Mouse (Mus musculus) CD4-positive, CD25-positive, alpha-beta regulatory T cell (primary cell): ENCODE data around the gene Ncaph2. TPM values are rescaled to one million over a fixed set of nuclear protein-coding genes. Genes with fewer than 3 reads are reported as not detected.

Experiments
- polyA plus RNA-seq: library from polyadenylated mRNA; unstranded; fragments of 100-300 nt; shearing (Covaris generic); gene quantifications from one replicate; pipeline ENCODE4 v1.2.1, GENCODE M21; 2017

The Ncaph2 gene
- polyA plus RNA-seq: 177 TPM

GRCm38 (mm10) chr15:89355241-89356187, at the start of gene Ncaph2, which contains the start of gene Lmf2:
Gene Ncaph2, plus strand, starts transcription at chr15:89355719.
Gene Lmf2, minus strand, starts transcription at chr15:89355659.

GRCm38 (mm10) chr15:89315190-89315731, 40.3 kb upstream of the Ncaph2 start, which contains the start of gene Sbf1:
Gene Sbf1, minus strand, starts transcription at chr15:89315311.

GRCm38 (mm10) chr15:89322670-89323522, 32.6 kb upstream of the Ncaph2 start, which contains the start of gene Adm2:
Gene Adm2, plus strand, starts transcription at chr15:89322720.

GRCm38 (mm10) chr15:89334271-89334670, 21.2 kb upstream of the Ncaph2 start, which contains the start of gene Miox:
Gene Miox, plus strand, starts transcription at chr15:89334398.

GRCm38 (mm10) chr15:89373762-89374248, 18.3 kb downstream of the Ncaph2 start, which contains the start of gene Sco2:
Gene Sco2, minus strand, starts transcription at chr15:89373846.

GRCm38 (mm10) chr15:89376957-89377356, 21.4 kb downstream of the Ncaph2 start, which contains the start of gene Tymp:
Gene Tymp, minus strand, starts transcription at chr15:89377039.

GRCm38 (mm10) chr15:89378831-89379401, 23.4 kb downstream of the Ncaph2 start, which contains the start of gene Odf3b:
Gene Odf3b, minus strand, starts transcription at chr15:89379282.

GRCm38 (mm10) chr15:89384617-89385016, 29.1 kb downstream of the Ncaph2 start, which contains the start of gene Klhdc7b:
Gene Klhdc7b, plus strand, starts transcription at chr15:89384917.

GRCm38 (mm10) chr15:89410118-89410517, 54.6 kb downstream of the Ncaph2 start, which contains the start of gene Syce3:
Gene Syce3, minus strand, starts transcription at chr15:89410503.

Other genes starting within 250 kb of the Ncaph2 start
- 26.0 TPM for gene Tubgcp6, start 232.6 kb upstream of the Ncaph2 start, polyA plus RNA-seq
- gene Hdac10, start 227.0 kb upstream of the Ncaph2 start, polyA plus RNA-seq: 79.2 TPM
- 9.8 TPM for gene Mapk12, start 215.0 kb upstream of the Ncaph2 start, polyA plus RNA-seq
- gene Mapk11, start 206.1 kb upstream of the Ncaph2 start, polyA plus RNA-seq: 83.5 TPM
- gene Plxnb2, start 174.9 kb upstream of the Ncaph2 start, polyA plus RNA-seq: 4.8 TPM
- gene Dennd6b, start 159.2 kb upstream of the Ncaph2 start, polyA plus RNA-seq: 49.0 TPM
- 20.3 TPM for gene Ppp6r2, start 144.2 kb upstream of the Ncaph2 start, polyA plus RNA-seq
- gene Sbf1, start 40.4 kb upstream of the Ncaph2 start, polyA plus RNA-seq: 226 TPM
- not detected for gene Adm2, start 33.0 kb upstream of the Ncaph2 start, polyA plus RNA-seq
- gene Miox, start 21.3 kb upstream of the Ncaph2 start, polyA plus RNA-seq: not detected
- gene Lmf2, start 60 bp upstream of the Ncaph2 start, polyA plus RNA-seq: 61.9 TPM
- gene Sco2, start 18.1 kb downstream of the Ncaph2 start, polyA plus RNA-seq: 13.1 TPM
- gene Tymp, start 21.3 kb downstream of the Ncaph2 start, polyA plus RNA-seq: 2.2 TPM
- 1.4 TPM for gene Odf3b, start 23.6 kb downstream of the Ncaph2 start, polyA plus RNA-seq
- gene Klhdc7b, start 29.2 kb downstream of the Ncaph2 start, polyA plus RNA-seq: 0.08 TPM
- gene Syce3, start 54.8 kb downstream of the Ncaph2 start, polyA plus RNA-seq: not detected
- 0.36 TPM for gene Cpt1b, start 70.1 kb downstream of the Ncaph2 start, polyA plus RNA-seq
- 6.5 TPM for gene C730034F03Rik, start 73.9 kb downstream of the Ncaph2 start, polyA plus RNA-seq
- not detected for gene Gm44502, start 74.0 kb downstream of the Ncaph2 start, polyA plus RNA-seq
- 119 TPM for gene Chkb, start 74.2 kb downstream of the Ncaph2 start, polyA plus RNA-seq
- 0.19 TPM for gene Mapk8ip2, start 98.2 kb downstream of the Ncaph2 start, polyA plus RNA-seq
- 23.2 TPM for gene Arsa, start 121.7 kb downstream of the Ncaph2 start, polyA plus RNA-seq
- gene Shank3, start 143.9 kb downstream of the Ncaph2 start, polyA plus RNA-seq: not detected
- not detected for gene Acr, start 212.6 kb downstream of the Ncaph2 start, polyA plus RNA-seq
- 1.9 TPM for gene Rabl2, start 236.2 kb downstream of the Ncaph2 start, polyA plus RNA-seq